9 mouse cellular contexts compared by ENCODE assay signal in genomic region chr12:109595753-109596152, GRCm38 (mm10). TPM values are rescaled to one million over a fixed set of nuclear protein-coding genes. Genes with fewer than 3 reads are reported as not detected.
A peak's percentile ranks its signal among the peaks of the same experiment; 100 is the strongest.
DNase-seq lines count a peak whose midpoint lies in the region; ATAC-seq and TF ChIP-seq lines count a peak whose summit lies in the region.
"Had no signal": no experiment of that assay in that cellular context is flagged by ENCODE, and none has a peak within 500 bp of the region (broad histone marks: within the 10 kb centered on the region; RNA-seq: fewer than 3 reads in every experiment).

No protein-coding gene starts in this region.

- WGBS in embryonic facial prominence, embryonic 14.5 days = 42% methylated on average over 6 of the region's 6 CpGs
- 40% methylated on average over 6 of the region's 6 CpGs for WGBS in lung, adult 2 months
- 83% methylated on average over 6 of the region's 6 CpGs for WGBS in midbrain, embryonic 11.5 days

- intact Hi-C loops in heart, postnatal 10 days (cut with DNase I) = loop anchor here (10.0 kb wide), 1 partner anchor 691 kb away; no protein-coding TSS in a partner anchor

- TF ChIP-seq POLR2A in lung, adult 2 months (IDR thresholded peaks at IDR 0.05; ENCODE audit: borderline replicate concordance, extremely low read depth, low read depth, low read length) = no peak

- 0 out of 2 replicates have a peak, but pooled peaks have one; percentile 13 for ATAC-seq in embryonic facial prominence, embryonic 14.5 days (ENCODE audit: low read depth)
- ATAC-seq in midbrain, embryonic 11.5 days (ENCODE audit: low FRiP score) = no peak
- ATAC-seq in monocyte, adult 5-6 weeks (replicated peaks; ENCODE audit: insufficient number of reproducible peaks, low FRiP score, low TSS enrichment, poor library complexity, severe bottlenecking) = no peak

- no peaks in the 10 kb centered on the region for H3K27me3 ChIP-seq in embryonic facial prominence, embryonic 14.5 days (replicated peaks; ENCODE audit: control insufficient read depth, insufficient read depth, low read length)
- H3K27me3 ChIP-seq in midbrain, embryonic 11.5 days (ENCODE audit: control insufficient read depth, insufficient read depth, low read length) = no peaks in the 10 kb centered on the region

- H3K36me3 ChIP-seq in embryonic facial prominence, embryonic 14.5 days (ENCODE audit: control insufficient read depth, insufficient read depth, low read length) = peaks cover 57% of the 10 kb centered on the region
- H3K36me3 ChIP-seq in midbrain, embryonic 11.5 days (ENCODE audit: control insufficient read depth, insufficient read depth, low read length) = peaks cover 4% of the 10 kb centered on the region; the same call in 1 of the 2 replicates

- H3K9ac ChIP-seq in embryonic facial prominence, embryonic 14.5 days (ENCODE audit: low read depth, low read length) = no peak overlapping the region
- no peak overlapping the region for H3K9ac ChIP-seq in midbrain, embryonic 11.5 days (ENCODE audit: low read length)
- H3K9ac ChIP-seq: liver, embryonic 14.5 days had no signal

- peaks cover 20% of the 10 kb centered on the region for H3K4me1 ChIP-seq in embryonic facial prominence, embryonic 14.5 days (ENCODE audit: control insufficient read depth, insufficient read depth, low read length)
- H3K4me1 ChIP-seq in lung, adult 2 months (ENCODE audit: control insufficient read depth, insufficient read depth, low read length) = no peaks in the 10 kb centered on the region
- no peaks in the 10 kb centered on the region for H3K4me1 ChIP-seq in midbrain, embryonic 11.5 days (ENCODE audit: control insufficient read depth, insufficient read depth, low read length)

- H3K27ac ChIP-seq in embryonic facial prominence, embryonic 14.5 days (replicated peaks; ENCODE audit: low read depth, low read length) = peak overlapping the region; percentile 86
- no peak overlapping the region for H3K27ac ChIP-seq in midbrain, embryonic 11.5 days (ENCODE audit: low read depth, low read length)
- H3K27ac ChIP-seq: liver, embryonic 14.5 days had no signal

- H3K9me3 ChIP-seq in embryonic facial prominence, embryonic 14.5 days (ENCODE audit: control insufficient read depth, low read length) = no peaks in the 10 kb centered on the region
- no peaks in the 10 kb centered on the region for H3K9me3 ChIP-seq in midbrain, embryonic 11.5 days (ENCODE audit: control insufficient read depth, low read length)

- peak overlapping the region; percentile 25; the same call in 1 of the 2 replicates for H3K4me2 ChIP-seq in embryonic facial prominence, embryonic 14.5 days (ENCODE audit: low read depth, low read length)
- no peak overlapping the region for H3K4me2 ChIP-seq in midbrain, embryonic 11.5 days

- no peak for TF ChIP-seq CTCF in lung, adult 2 months (IDR thresholded peaks at IDR 0.05; ENCODE audit: insufficient read depth, low read length)

- no peak overlapping the region for H3K4me3 ChIP-seq in embryonic facial prominence, embryonic 14.5 days (ENCODE audit: low read depth, low read length)
- H3K4me3 ChIP-seq in lung, adult 2 months (replicated peaks; ENCODE audit: extremely low read depth, low read depth, low read length) = no peak overlapping the region
- H3K4me3 ChIP-seq in midbrain, embryonic 11.5 days (ENCODE audit: low read depth, low read length) = no peak overlapping the region

- DNase-seq in urinary bladder, postnatal 36 days (ENCODE audit: low spot score in 2 of 2) = peak; percentile 4 to 67
- DNase-seq in urinary bladder, adult 2 months (ENCODE audit: low spot score) = no peak
- peak; percentile 87 for DNase-seq in embryonic facial prominence, embryonic 14.5 days (ENCODE audit: low spot score)
- DNase-seq in heart, postnatal 10 days = peak; percentile 66 to 74
- peak; percentile 11 for DNase-seq in lung, adult 2 months
- DNase-seq in midbrain, embryonic 11.5 days (ENCODE audit: low spot score, missing footprints) = no peak
- DNase-seq in layer of hippocampus, adult 11-12 months (ENCODE audit: low spot score) = no peak

RNA-seq across cellular contexts. Expression of gene Rtl1, which starts 4.4 kb away (rescaled TPM):
- 0.04 and 0.12 TPM in 2 replicates for polyA plus RNA-seq in urinary bladder, adult 2 months (2012; rRNA removed)
- 5.0 TPM in 2 replicates for polyA plus RNA-seq in embryonic facial prominence, embryonic 14.5 days (2014; fragmentation: Nextera tagmentation; extraction: Ambion mirVana)
- under 1 TPM; 0.14 to 0.42 TPM for total RNA-seq in heart, postnatal 10 days (2021)
- polyA plus RNA-seq in lung, adult 2 months (2012; rRNA removed) = 0.02 TPM in 1 of 2 replicates, not detected in the other
- 0.32 and 0.59 TPM in 2 replicates for polyA plus RNA-seq in midbrain, embryonic 11.5 days (2014; fragmentation: Nextera tagmentation; extraction: Ambion mirVana)
- not detected in 3 replicates for total RNA-seq in monocyte, adult 5-6 weeks (2017)

Comparison
In these comparisons a context has a peak if more than half of its experiments do, and no peak if none do; other contexts are left out.
1. DNase-seq: peak in urinary bladder, postnatal 36 days (2 of 2), embryonic facial prominence, embryonic 14.5 days (single experiment), heart, postnatal 10 days (2 of 2) and lung, adult 2 months (single experiment); none in urinary bladder, adult 2 months (single experiment), midbrain, embryonic 11.5 days (single experiment) and layer of hippocampus, adult 11-12 months (single experiment).